Mouse (Mus musculus) T-helper 1 cell (primary cell): ENCODE measurements around the gene Gm10964.

Experiments
- in situ Hi-C: fragments of 300-600 bp; cut with MboI, MseI; formaldehyde crosslinking; loops from one replicate; pipeline ENCODE4 v1.15.1; 2025; ENCODE audit warnings: high pct_unique_total_duplicates

Gene Gm10964

GRCm38 (mm10) chr3:103734696-103735519 lies 4.3 kb upstream of the Gm10964 start:
- in situ Hi-C loops = loop anchor here (5.0 to 10.0 kb wide), 2 partner anchors 300 to 338 kb away; no protein-coding TSS in a partner anchor

DNA sequence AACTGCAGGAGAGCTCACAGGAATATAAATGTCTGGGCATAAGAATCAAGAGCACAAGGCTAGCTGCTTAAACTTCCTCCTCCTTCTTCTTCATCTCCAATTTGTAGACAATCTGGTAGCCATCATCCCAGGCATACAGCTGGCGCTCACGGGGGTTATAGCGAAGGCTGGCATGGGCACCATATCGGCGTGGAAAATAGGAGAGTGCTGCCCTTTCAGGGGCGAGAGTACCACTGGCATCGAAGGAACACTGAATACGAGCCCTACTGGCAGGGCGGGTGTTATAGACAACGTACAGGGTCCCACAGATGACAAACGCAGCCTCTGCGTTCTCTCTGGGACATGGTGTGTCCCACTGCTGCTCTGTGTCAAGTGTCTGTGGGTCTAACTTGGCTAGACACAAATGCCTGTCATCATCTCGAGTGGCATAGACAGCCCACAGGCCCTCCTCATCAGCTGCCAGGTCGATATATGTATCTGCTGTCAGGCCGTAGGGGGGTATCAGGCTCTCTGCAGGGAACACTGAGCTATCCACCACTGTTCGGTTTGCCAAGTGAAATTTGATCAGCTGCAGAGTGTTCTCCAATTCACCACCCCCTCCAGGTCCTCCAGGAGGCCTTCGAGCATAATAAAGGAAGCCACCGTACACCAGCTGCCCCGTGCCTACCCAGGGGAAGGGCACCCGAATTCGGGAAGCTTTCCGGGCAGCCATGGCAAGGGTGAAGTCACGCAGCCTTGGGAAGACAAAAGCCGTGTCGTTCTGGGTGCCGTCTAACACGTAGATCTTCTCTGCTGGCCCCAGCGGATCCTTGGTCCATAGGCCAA lies 3.2 kb upstream of the Gm10964 start:
- in situ Hi-C loops = loop anchor here (5.0 to 10.0 kb wide), 2 partner anchors 301 to 339 kb away; no protein-coding TSS in a partner anchor

- in situ Hi-C loops = loop anchor here (5.0 to 10.0 kb wide), 2 partner anchors 302 to 340 kb away; no protein-coding TSS in a partner anchor
These were observed 2.0 kb upstream of the Gm10964 start for GRCm38 (mm10) chr3:103737061-103737754.

DNA sequence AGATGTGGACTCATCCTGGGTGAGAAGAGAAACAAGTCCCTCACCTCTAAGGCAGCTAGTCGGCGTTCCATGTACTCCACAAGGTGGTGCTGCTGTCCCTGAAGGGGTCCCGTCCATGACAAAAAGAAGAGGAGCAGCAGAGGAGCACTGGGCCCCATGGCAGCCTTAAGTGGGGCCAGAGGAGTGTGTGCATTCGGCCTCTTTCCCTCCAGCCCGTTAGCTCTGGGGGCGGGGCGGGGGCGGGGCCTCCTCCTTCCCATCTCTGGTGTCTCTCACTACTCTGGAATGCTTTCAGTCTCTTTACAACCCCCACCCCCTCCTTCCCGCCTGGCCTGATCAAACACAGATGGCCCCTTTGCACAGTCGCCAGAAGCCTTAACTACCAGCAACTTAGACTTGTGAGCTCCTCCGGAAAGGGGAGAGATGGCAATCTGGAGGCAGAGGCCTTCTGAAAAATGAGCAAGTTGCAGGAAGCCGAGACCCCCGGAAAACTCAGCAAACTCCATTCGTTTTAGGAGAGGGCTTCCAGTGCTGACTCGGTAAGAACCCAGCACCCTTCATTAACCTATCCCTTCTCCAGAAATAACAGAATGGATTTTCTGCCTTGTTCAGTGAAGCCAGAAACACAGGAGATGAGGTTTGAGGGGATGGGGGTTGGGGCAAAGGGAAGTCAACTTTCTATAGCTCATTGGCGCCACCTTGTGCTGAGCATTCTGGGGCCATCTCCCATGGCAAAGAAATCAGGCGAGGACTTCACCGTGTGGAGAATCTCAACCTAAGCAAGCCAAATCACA lies 1.2 kb upstream of the Gm10964 start, which contains the start of gene Olfml3:
TSS of gene Olfml3 (minus strand) at position 224 of the 794 bp plus-strand sequence.
- in situ Hi-C loops = loop anchor here (5.0 to 10.0 kb wide), 2 partner anchors 303 to 341 kb away; no protein-coding TSS in a partner anchor

- in situ Hi-C loops = no loop called here
These were observed 1.2 kb downstream of the Gm10964 start for GRCm38 (mm10) chr3:103740342-103740741.

DNA sequence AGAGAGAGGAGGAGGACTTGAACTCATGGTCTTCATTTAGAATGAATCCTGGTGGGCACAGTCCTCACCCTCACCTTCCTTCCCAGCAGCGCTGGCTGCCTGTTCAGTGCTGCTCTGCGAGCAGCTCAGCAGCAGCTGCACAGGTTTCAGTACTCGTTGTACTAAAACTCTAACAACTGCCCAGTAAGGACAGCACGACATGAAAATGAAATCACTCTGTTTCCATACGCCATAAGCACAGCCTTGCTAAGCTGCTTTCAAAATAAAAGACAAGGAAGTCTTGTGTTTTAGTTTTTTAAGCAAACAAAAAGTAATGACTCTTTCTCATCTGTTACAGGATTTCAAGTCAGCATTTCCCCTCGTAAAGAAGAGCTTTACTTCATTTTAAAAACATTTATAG lies 4.0 kb downstream of the Gm10964 start:
- in situ Hi-C loops = no loop called here

DNA sequence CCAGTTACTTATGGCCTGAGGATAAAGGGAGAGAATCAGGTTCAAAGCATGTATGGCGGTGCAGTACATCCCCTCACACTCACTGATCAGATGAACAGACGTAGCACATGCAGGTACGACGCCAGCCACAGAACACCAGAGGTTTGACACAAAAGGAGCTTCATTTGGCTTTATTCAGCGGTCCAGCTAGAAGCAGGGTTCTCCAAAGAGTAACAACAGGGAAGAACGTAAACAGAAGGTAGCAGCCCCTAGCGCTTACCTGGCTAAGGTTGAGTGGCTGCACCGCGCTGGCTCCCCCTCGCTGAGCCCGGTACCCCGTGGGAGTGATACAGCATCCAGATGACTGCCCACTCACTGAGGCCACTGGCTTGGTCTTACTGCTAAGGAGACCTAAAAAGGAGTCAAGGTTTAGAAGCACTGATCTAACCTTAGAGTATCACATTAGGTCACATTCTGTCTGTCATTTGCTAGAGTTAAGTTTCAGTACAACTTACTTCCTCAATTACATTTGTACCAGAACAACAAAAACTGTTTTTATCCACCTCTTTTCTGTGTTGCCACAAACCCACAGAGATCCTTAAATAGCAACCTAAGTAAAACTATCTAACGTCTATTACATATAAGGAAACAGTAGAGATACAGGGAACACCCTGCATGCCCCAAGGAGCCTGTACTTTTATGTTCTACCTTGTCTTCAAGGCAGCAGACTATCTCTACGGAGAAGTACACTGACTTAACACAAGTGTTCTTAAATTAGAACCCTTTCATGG lies 6.0 kb downstream of the Gm10964 start:
- in situ Hi-C loops = no loop called here

GRCm38 (mm10) chr3:103746711-103747110 lies 7.5 kb downstream of the Gm10964 start:
- in situ Hi-C loops = no loop called here

DNA sequence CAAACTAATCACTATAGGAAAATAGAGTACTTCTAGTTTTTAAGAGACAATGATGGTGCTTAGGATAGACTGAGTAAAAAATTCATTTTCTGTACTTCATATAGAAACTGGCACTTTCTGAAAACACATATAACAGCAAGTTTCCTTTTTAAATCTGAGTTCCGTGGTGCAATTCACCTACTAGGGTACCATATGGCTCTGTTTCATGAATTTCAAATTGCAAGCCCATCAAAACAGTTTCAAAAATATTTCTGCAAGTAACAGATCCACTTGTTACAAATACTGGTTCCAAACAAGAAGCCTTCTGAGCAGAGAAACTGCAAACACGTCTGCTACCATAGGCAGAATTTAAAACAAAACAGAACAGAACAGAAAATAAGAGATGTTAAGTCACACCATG lies 12.4 kb downstream of the Gm10964 start:
- in situ Hi-C loops = no loop called here

DNA sequence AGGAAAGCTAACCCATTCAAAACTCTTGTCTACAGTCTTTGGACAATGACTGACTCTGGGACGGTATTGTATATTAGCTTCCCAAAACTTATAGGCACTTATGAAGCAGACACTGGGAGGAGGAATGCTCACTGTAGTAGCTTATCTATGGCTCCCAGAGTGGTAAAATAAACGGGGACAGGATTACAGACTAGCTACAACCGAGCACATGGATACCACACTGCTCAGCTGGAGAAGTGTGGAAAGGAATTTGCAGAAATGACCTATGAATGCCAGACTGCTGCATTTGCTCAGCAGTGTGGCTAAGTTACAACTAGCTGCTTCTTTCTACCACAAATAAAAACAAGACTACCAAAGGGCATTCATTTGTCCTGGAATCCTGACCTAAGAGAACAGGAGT lies 16.2 kb downstream of the Gm10964 start:
- in situ Hi-C loops = no loop called here

GRCm38 (mm10) chr3:103756920-103757319 lies 17.8 kb downstream of the Gm10964 start:
- in situ Hi-C loops = no loop called here

DNA sequence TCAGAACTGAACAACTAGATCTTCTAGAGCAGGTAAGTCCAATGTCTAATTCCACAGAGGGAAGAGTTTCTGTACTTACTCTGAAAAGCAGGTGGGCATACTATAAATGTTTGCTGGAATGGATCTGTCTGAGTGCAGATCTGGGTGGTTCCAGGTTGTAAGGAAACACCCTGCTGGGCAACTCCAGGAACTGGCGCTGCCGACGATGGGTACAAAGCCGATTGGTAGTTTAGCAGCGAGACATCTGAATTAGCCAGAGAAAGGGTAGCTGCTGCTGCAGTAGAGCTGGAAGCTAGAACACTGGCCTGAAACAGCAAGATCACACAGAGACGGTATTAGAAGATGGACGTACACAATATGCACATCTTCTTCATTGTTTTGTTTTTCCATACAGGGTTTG lies 19.3 kb downstream of the Gm10964 start:
- in situ Hi-C loops = no loop called here

- in situ Hi-C loops = no loop called here
These were observed 20.2 kb downstream of the Gm10964 start for GRCm38 (mm10) chr3:103759261-103759970.

DNA sequence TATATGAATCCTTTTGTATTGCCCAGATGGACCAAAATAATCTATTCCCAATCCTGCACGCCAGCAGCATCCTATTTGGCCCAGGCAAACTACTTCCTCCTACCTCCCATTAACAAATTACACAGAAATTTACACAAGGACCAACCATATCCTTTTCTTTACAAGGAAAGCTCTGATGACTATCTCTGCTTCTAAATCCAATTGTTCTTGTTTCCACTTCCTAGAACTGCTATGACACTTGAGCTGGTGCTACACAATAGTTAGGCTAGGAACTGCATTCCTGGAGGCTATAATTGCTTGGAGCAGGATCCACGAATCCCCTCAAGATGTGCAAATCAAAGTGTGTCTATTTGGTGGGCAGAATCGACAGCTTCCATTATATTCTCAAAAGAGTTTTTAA lies 27.6 kb downstream of the Gm10964 start:
- in situ Hi-C loops = no loop called here

DNA sequence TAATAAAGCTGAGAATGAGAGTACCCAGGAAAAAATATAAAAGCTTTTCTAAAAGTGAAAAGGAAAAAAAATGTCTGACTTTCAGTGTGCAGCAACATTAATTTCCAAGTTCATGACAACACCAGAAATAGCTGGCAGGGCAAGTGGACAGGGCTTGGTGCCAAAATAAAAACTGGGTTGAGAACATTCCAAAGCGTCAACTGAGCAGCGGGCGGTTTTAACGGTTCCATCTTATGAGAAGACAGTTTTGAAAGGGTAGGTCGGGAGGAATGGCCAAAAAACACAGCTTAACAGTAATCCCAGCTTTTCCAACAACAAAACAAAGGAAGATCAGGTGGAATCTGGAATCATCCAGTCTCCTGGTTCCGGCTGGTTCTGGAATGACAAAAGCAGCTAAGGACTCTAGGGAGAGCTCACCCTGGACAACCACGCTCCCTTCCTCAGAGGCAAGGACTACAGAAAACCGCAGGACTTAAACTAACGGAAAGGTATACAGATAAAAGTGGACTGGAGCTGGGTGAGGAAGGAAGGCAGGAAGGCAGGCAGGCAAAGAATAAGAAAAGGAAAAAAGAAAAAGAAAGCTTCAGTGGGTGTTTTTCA lies 32.5 kb downstream of the Gm10964 start:
- in situ Hi-C loops = no loop called here

DNA sequence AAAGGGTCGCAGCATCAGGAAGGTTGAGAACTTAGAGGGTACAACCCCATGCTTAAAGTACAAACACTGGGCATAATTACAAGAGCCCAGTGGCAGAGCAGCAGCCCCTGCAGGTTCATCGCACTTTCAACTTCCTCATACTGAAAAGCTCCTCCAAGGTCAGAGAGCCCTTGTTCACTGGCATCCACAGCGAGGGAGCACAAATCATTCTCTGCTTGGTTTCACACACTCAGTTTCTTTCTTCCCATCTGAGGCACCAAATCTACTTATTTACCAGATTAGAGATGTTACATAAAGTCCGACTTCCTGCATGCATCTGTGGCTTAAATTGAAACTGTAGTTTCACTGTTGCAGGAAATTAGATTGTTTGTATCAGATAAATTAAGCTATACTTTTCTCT lies 33.7 kb downstream of the Gm10964 start:
- in situ Hi-C loops = no loop called here

DNA sequence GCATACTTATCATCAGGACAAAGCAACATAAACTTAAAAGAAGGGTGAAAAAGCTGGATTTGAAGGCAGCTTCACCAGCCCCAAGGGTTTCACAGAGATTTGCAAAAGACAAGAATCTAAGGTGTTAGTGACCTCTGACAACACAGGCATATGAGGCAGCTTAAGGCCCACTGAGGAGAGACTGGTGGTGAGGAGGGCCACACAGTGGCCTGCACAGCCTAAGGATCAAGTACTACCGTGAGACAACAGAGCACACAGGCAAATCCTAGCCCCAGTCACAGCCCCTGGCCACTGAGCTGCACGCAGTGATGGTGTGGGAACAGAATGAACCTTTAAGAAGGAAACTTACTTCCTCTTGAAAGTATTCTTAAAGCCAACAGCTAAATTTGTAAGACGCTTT lies 34.3 kb downstream of the Gm10964 start:
- in situ Hi-C loops = no loop called here

GRCm38 (mm10) chr3:103774009-103774408 lies 34.8 kb downstream of the Gm10964 start:
- in situ Hi-C loops = no loop called here

DNA sequence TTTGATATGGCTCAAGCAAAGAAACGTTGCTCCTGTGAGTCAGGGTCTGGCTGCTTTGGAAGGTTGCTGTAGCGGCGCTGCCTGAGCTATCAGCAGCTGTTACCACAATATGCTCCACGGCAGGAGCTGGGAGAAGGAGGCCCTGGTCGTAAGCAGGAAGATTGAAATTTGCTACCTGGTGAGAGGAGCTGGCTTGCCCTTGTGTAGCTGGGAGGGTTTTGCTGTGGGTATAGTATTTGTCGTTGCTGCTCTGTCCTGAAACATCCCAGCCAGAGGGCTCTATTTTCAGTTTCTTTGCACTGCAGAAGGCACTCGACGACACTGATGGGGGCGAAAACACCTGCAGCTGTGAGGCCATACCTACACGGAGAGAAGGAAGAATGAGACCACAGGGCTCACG lies 38.8 kb downstream of the Gm10964 start:
- in situ Hi-C loops = no loop called here
